Mouse (Mus musculus) CD4-positive, CD25-positive, alpha-beta regulatory T cell, adult 2 months (primary cell): ENCODE results near the gene Rrnad1.

Experiments used
- DNase-seq: peaks from one replicate; pipeline ENCODE4 v3.0.0-alpha.2; 2012; ENCODE audit warnings: low read depth, low spot score

Rrnad1 gene

DNA sequence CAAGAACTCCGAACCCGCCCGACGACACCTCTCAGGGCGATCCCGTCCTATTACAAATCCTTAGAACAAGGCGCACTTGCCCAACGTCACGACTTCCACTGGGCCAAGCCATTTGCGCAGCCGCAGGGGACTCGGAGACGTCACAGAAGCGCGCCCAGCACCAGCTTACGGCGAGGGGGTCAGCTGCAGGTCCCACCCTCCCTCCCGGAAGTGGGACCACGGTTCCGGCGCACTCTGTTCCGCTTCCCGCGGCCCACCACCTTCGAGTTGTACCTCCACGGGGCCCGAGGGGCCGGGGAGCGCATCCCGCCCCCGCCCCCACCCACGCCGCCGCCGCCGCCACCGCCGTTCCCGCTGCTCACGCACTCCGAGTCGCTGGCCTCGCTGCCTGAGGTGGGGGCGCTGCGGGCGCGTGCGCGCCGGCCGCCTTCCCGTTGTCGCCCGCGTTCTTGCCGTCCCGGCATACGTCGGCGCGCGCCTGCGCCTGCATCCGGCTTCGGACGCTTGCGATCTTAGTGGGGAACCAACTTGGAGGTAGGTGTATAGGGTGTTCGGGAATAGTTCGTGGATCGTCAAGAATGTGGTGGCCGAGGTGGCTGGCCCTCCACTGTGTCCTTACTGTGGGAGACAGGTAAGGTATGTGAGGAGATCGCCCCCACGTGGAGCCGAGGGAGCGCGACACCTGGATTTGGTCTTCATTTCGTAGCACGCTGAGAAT is at the start of gene Rrnad1, which contains the start of gene Isg20l2:
Rrnad1 (minus strand) TSS at position 640 of the 718 bp plus-strand sequence.
Isg20l2 (plus strand) TSS at position 237 of the 718 bp plus-strand sequence.
- peak; percentile 98 for DNase-seq

- DNase-seq = no peak
Observed at GRCm38 (mm10) chr3:87980085-87980484, 49.6 kb upstream of the Rrnad1 start.

DNA sequence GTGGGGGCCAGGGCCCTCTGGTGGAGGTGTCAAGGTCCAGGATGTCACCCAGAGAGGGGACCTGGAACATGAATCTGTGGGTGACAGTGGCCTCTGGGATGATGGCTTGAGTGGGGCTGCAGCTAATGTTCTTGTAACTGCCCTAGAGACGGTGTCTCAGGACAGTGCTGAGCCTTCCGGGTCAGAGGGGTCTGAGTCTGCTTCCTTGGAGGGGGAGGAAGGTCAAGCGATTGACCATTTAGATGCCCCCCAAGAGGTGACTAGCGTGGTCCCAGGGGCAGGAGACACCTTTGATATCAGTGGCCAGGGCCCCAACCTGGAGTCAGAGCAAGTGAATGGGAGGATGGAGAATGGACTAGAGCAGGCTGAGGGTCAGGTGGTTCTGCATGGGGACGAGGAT is 49.0 kb upstream of the Rrnad1 start:
- no peak for DNase-seq

DNA sequence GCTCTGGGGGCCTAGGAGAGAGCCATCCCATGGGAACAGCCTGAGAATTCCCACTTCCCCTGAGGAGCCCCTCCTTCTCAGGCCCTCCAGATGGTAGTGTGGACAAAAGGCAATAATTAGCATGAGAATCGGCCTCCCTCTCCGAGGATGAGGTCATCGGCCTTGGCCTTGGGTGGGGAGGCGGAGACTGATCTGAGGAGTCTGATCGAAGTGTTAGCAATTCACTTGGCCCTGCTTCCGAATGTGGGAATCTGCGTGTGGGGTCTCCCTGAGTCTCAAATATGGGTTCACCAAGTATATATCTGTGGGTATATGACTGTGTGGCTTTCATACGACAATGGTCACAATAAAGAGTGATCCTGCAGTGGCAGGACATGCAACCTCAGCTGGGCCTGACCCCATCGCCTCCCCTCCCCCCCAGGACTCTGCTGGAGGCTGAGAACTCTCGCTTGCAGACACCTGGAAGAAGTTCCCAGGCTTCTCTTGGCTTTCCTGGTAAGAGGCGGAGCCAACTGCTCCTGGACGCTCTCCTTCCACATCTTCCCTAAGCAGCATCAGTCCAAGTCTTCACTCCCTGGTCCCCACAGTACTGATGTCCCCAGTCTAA is 44.0 kb upstream of the Rrnad1 start:
- DNase-seq = no peak

- no peak for DNase-seq
Observed at GRCm38 (mm10) chr3:87973593-87974380, 43.3 kb upstream of the Rrnad1 start.

DNA sequence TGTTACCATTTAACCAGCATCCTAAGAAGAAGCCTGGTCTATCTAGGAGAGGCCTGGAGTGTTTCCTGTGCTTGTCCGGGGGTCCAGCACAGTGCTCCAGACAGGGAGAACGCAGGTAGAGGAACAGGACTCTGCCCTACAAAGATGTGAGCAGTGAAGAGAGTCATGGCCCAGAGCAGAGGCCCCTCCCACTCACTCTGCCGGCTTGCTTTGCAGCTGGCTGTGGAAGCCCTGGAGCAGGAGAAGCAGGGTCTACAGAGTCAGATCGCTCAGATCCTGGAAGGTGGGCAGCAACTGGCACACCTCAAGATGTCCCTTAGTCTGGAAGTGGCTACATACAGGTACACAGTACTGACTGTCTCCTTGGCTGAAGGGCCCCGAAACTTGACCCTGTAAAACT is 42.3 kb upstream of the Rrnad1 start:
- no peak for DNase-seq

DNA sequence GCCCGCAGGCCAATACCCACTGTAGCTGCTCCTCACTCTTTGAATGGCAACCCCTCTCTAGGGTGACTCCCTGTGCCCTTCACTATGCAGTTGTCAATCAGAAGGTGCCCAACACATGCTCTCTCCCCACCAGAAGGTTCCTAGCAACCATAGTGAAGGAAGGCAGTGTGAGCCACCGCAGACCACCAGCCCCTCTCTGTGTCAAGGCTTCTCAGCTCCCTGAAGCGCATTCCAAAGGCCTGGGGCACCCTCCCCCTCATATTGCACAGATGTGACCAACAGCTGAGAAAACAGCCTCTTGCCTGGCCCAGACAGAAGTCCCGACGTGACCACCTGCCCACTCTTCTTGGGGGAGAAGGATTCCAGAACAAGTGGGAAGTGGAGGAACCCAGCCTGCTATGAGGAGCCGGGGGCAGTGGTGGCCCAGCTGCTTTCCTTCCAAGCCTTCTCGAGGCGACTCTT is 41.7 kb upstream of the Rrnad1 start:
- no peak for DNase-seq

GRCm38 (mm10) chr3:87971489-87972202 is 41.1 kb upstream of the Rrnad1 start:
- DNase-seq = peak; percentile 34

DNA sequence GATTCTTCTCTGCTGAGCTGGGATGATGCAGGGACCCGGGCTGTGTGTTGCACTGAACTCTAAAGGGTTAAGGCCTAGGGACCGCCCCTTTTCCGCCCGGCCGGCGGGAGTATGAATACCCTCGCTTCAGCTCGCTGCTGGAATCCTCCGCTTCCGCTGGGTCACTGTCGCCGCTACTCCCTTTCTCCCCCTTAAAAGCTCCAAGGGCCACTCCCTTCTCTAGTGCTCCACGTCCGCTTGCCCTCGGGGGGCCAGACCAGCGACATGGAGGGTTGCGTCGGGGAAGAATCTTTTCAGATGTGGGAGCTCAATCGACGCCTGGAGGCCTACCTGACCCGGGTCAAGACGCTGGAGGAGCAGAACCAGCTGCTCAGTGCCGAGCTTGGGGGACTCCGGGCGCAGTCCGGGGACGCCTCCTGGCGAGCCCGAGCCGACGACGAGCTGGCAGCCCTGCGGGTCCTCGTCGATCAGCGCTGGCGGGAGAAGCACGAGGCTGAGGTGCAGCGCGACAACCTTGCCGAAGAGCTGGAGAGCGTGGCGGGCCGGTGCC is 40.5 kb upstream of the Rrnad1 start, which contains the start of gene Nes:
Nes (plus strand) TSS at position 140 of the 550 bp plus-strand sequence.
- DNase-seq = peak; percentile 34

GRCm38 (mm10) chr3:87970184-87970938 is 39.8 kb upstream of the Rrnad1 start:
- peak; percentile 83 for DNase-seq

DNA sequence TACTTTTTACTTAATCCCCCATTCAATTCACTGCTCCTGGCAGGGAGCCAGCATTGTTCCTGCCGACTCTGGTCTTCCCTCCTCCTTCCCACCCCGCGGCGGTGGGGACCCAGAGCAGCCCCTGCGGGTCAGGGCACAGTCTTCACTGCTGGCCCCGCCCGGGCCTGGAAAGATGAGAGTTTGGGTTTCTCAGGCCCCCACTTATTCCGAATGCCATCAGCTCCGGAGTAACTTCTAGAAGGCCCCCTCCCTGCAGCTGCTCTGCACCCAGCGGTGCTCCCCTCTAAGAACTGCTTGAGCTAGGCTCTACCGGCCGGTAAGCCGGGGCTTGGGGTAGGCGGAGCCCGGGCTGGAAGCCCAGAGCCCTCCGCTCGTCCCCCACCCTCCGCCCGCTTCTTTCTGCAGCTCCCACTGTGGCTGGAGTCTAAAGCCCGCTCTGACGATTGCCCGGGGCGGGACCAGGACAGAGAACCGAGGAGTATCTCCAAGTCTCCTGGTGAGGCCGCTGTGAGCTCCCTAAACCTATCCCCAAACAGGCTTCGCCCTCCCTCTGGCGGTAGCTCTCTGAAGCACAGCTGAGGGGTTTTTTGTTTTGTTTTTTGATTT is 30.2 kb upstream of the Rrnad1 start:
- DNase-seq = peak; percentile 85

DNA sequence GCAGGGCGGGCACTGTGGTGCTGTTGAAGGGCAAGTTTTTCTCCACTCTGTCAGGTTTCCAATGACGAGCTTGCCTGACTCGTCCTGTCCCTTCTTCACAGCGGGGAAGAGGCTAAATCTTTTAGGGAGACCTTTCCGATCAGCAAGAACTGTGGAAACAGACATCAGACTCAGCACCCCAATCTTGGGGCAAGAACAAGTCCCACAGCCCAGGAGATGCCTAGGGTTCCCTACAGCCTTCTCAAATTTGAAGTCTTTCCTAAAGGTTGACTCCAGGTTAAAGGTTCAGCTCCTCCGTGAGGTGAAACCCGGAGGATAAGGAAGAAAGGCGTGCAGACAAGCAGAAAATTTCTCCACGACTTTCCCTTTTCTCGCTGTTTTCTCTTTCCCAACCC is 29.7 kb upstream of the Rrnad1 start:
- no peak for DNase-seq

- DNase-seq = no peak
Observed at GRCm38 (mm10) chr3:87959371-87959770, 28.9 kb upstream of the Rrnad1 start.

DNA sequence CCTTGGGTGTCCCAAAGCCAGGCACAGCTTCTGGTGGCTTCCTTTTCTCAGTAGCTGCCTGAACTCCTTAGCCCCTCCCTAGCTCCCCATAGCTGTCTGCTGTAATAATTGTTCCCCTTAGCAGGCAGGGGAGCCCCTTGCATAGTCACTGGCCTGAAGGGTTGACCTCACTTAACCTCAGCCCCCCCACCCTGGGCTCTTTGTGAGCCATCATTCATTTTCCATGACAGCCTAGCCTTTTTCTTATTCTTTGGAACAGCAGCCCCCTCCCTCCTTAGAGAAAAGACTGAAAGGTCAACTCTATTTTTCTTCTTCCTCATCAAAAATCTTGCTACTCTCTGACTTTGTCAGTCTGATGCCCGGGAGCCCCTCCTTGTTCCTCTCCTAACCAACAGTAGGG is 28.4 kb upstream of the Rrnad1 start:
- no peak for DNase-seq

DNA sequence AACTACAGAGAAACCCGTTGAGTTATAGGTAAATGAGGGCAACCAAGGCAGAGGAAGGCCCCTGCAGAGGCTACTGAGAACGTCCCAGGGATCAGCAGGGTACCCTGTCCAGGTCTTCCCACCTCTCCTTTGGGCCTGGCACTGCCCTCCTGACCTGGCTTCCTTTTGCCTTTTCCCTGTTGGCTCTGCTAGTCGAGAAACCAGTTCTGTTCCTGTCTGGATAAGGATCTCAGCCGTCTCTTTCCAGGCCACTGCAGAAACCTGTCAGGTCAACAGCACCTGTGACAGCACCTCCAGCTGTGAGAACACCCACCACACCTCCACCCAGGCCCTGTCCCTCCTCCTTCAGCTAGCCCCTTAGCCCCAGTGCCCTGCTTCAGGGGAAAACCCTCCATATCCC is 28.0 kb upstream of the Rrnad1 start:
- DNase-seq = no peak

DNA sequence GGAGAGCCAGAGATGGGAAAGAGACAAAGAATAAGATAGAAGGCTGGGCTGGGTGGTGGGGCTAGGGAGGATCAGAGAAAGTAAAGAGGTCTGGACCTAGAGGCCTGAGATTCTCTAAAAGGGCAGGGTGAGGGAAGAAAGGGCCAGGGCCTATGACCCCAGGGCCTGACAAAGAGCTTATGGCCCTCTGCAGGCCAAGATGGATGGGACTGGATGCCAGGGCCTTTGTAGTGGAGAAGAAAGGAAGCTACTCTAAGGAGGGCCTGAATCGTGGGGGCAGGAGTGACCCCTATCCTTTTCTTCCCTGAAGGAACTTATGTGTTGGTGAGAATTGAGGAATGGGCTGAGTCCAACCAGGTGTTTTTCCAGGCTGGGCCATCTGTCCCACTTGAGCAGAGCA is 27.5 kb upstream of the Rrnad1 start:
- DNase-seq = no peak

DNA sequence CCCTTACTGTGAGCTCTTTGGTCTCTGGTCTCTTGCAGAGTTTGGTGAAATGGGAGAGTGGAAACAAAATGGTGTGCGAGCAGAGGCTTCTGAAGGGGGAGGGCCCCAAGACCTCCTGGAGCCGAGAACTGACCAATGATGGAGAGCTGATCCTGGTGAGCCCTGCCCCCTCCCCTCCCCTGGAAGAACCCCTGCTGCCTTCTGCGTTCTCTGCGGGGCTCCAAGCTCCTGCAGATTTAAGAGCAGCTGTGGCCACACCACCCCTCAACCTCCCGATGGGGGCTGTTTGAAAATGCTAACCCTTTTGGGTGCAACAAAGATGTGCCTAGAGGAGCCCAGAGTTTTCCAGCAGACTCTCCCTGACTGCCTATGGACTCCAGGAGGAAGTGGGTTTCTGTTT is 21.9 kb upstream of the Rrnad1 start:
- no peak for DNase-seq

GRCm38 (mm10) chr3:87951946-87952345 is 21.4 kb upstream of the Rrnad1 start:
- DNase-seq = no peak

DNA sequence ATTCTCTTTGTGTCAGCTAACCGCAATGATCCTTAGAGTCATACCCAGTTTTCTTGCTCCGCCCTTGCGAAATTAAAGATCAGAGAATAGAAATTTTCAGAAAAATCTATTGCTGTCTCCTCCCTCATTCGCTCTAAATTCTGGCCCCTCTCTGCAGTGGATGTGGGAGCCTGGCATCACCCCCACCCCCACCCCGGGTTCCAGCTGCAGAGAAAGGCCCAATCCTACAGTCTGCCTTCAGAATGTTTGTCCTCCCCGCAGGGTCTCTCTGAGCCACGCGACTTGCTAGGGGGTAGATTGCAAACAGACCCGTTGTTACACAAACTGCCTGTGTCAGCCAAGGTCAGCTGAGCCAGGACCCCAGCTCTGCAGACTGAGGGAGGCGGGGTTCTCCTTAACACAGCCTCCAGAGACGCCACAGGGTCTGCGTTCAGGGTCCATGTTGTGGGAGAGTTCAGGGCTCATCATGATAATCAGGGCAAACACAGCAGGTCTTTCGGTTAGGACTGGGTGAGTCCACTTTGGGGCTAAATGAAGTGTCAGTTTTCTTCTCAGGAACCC is 19.5 kb upstream of the Rrnad1 start:
- no peak for DNase-seq
